Mouse (Mus musculus) neural tube, embryonic 10.5 days (tissue): ENCODE results near the gene Fuk.
"Not testable (repeated sequence)": the region's sequence is repeated elsewhere in the genome, so short reads cannot be mapped to it uniquely, and the experiment has no call there.

ENCODE experiments used
- DNase-seq: peaks from one replicate; pipeline ENCODE4 v3.0.0-alpha.2; 2017; ENCODE audit warnings: low spot score; ENCODE audit errors: extremely low spot score

Fuk gene

GRCm38 (mm10) chr8:110919341-110920031 is 17.2 kb upstream of the Fuk start, which contains the start of gene St3gal2:
TSS of gene St3gal2 (plus strand) at chr8:110919922.
- peak; percentile 88 for DNase-seq

GRCm38 (mm10) chr8:110918460-110918859 is 16.2 kb upstream of the Fuk start:
- no peak for DNase-seq

- DNase-seq, result no peak
Measured at GRCm38 (mm10) chr8:110918027-110918426, 15.7 kb upstream of the Fuk start.

- DNase-seq, result no peak
Measured at GRCm38 (mm10) chr8:110917415-110917814, 15.1 kb upstream of the Fuk start.

- DNase-seq, result no peak
Measured at GRCm38 (mm10) chr8:110911576-110912570, 9.6 kb upstream of the Fuk start.

DNA sequence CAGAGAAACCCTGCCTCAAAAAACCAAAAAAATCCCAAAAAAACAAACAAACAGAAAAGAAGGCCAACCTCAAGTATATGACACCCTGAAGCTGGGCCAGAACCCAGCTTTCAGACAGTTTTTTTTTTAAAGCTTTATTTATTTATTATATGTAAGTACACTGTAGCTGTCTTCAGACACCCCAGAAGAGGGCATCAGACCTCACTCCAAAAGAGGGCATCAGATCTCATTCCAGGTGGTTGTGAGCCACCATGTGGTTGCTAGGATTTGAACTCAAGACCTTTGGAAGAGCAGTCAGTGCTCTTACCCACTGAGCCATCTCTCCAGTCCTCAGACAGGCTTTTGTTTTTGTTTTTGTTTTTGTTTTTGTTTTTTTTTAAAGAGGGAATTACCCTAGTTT is 7.6 kb upstream of the Fuk start:
- DNase-seq, result not testable (repeated sequence)

DNA sequence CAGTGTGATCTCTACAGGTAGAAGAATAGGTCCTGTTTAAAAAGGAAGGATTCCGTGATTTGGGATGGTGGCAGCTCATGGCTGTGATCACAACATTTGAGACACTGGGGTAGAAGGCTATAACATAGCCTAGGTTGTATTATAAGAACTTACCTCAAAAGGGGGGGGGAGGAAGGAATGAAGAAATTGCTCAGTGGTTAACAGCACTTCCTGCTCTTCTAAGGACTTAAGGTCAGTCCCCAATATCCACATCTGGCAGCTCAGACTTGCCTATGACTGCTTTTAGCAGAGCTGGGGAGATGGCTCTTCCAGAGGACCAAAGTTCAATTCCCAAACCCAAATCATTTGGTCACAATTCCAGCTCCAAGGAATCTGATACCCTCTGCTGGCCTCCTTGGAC is 4.4 kb upstream of the Fuk start:
- DNase-seq, result no peak

GRCm38 (mm10) chr8:110905404-110905803 is 3.1 kb upstream of the Fuk start:
- DNase-seq, result no peak

GRCm38 (mm10) chr8:110902579-110902965 is 284 bp upstream of the Fuk start:
- DNase-seq, result no peak

DNA sequence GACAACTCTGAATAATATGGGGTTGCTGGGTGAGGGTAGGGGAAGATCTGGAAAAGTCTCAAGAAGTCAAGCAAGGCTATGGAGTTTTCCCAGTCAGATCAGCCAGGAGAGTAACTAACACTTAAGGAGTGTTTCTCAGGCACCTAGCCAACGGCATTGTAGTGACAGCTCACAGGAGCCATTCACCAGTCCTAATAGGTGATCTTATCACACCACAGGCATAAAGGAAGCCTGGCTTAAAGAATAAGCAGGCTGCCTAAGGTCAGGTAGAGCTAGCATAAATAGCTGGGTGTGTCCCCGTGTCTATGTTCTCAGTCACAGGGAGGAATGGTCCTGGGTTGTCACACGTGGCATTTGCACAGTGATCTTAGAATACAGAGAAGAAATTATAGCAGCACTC is 1.2 kb downstream of the Fuk start:
- DNase-seq, result no peak

DNA sequence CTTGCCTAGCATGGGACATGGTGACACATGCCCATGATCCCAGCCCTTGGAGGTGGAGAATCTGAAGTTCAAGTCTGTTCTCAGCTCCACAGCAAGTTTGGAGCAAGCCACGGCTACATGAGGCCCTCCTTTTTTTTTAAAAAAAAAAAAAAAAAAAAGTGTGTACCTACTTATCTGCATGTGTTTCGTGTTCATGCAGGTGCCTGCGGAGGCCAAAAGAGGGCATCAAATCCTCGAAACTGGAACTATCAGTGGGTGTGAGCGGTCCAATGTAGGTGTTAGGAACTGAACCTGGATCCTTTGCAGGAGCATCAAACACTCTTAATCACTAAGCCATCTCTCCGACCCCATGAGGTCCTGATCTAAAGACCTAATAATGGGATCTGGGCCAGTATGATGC is 4.8 kb downstream of the Fuk start:
- no peak for DNase-seq

GRCm38 (mm10) chr8:110895812-110896211 is 6.5 kb downstream of the Fuk start:
- no peak for DNase-seq

DNA sequence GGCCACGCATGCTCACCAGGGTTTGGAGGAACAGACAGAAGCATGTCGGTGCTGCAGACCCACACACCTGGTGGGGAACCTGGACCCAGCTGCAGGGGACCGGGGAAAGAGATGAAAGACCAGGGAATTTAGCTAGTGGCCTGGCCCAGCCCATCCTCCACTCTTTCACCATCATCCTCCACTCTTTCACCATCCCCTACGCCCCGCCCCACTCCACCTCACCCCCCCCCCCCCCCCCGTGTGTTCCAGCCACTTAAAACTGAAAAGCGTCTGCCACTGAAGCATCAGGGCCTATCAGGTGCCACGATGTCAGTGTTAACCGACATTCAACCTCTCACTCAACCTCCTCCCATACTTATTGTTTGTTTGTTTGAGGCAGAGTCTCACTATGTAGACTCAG is 7.0 kb downstream of the Fuk start:
- no peak for DNase-seq

GRCm38 (mm10) chr8:110894851-110895250 is 7.4 kb downstream of the Fuk start:
- no peak for DNase-seq

- DNase-seq, result no peak
Measured at GRCm38 (mm10) chr8:110892913-110893312, 9.4 kb downstream of the Fuk start.

DNA sequence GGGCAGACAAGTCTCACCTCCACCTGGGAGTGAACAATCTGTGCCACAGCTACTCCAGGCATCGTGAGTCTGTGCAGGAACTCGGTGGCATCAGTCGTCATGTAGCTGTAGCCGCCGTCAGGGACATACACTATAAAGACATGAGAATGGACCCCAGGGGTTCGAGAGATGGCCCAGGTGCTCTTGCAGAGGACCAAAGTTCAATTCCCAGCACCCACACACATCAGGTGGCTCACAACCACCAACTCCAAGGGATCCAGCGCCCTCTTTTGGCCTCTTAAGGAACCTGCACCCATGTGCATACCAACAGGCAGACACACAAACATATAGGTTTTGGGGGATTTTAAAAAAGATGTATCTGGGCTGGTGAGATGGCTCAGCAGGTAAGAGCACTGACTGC is 10.2 kb downstream of the Fuk start:
- DNase-seq, result no peak

- DNase-seq, result no peak
Measured at GRCm38 (mm10) chr8:110889904-110890470, 12.3 kb downstream of the Fuk start.

- no peak for DNase-seq
Measured at GRCm38 (mm10) chr8:110888860-110889259, 13.4 kb downstream of the Fuk start.

DNA sequence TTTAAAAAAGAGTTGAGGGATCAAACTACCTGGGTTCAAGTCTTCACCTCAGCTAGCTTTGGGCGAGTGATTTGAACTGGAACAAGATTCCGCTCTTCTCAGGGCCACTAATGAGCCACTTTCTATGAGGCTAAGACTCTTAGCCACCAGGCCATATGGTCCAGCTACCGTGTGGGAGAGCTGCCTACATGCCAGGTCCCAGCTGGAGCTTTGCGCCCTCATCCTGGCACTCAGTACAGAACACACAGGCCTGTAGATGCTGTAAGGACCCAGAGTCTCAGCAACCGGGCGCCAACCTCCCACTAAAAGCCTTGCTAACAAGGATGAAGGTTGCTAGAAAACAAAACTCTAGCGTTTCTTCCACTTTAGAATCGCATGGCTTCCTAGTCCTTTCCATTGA is 13.8 kb downstream of the Fuk start:
- DNase-seq, result no peak

GRCm38 (mm10) chr8:110887551-110887950 is 14.7 kb downstream of the Fuk start:
- DNase-seq, result no peak

GRCm38 (mm10) chr8:110886634-110887033 is 15.7 kb downstream of the Fuk start:
- no peak for DNase-seq

GRCm38 (mm10) chr8:110883824-110884223 is 18.5 kb downstream of the Fuk start:
- DNase-seq, result no peak
